Mouse (Mus musculus) lung, embryonic 16.5 days (tissue): Measurements from ENCODE around the gene Cd3g. TPM values are rescaled to one million over a fixed set of nuclear protein-coding genes. Genes with fewer than 3 reads are reported as not detected.

Experiments used
- ATAC-seq: fragments of 200-750 bp; cut with Nextera tagmentation; 2 replicates; pipeline ENCODE4 v1.8.0; 2017; ENCODE audit warnings: low read depth, mild to moderate bottlenecking, moderate library complexity
- H3K27ac ChIP-seq: fragments of 300-500 bp; sonication (generic); 2 replicates; pipeline ENCODE4 v1.5.1; 2014; ENCODE audit warnings: mild to moderate bottlenecking, control low read depth, low read length
- H3K27me3 ChIP-seq: fragments of 300-500 bp; sonication (generic); 2 replicates; pipeline ENCODE4 v1.6.1; 2014; ENCODE audit warnings: low read depth, low read length, mixed read lengths; ENCODE audit not compliant: control insufficient read depth, insufficient read depth
- H3K36me3 ChIP-seq: fragments of 300-500 bp; sonication (generic); 2 replicates; pipeline ENCODE4 v1.6.1; 2014; ENCODE audit warnings: low read length; ENCODE audit not compliant: control insufficient read depth, insufficient read depth
- H3K4me1 ChIP-seq: fragments of 300-500 bp; sonication (generic); replicated peaks from 2 replicates; pipeline ENCODE4 v1.6.1; 2014; ENCODE audit warnings: low read length, mixed read lengths; ENCODE audit not compliant: control insufficient read depth, insufficient read depth
- H3K4me2 ChIP-seq: fragments of 300-500 bp; sonication (generic); 2 replicates; pipeline ENCODE4 v1.6.1; 2014; ENCODE audit warnings: low read depth, low read length, control low read depth
- H3K4me3 ChIP-seq: fragments of 300-500 bp; sonication (generic); 2 replicates; pipeline ENCODE4 v1.5.1; 2014; ENCODE audit warnings: mild to moderate bottlenecking, low read length, control low read depth
- H3K9ac ChIP-seq: fragments of 300-500 bp; sonication (generic); 2 replicates; pipeline ENCODE4 v1.6.1; 2014; ENCODE audit warnings: low read length, control low read depth
- H3K9me3 ChIP-seq: fragments of 300-500 bp; sonication (generic); 2 replicates; pipeline ENCODE4 v1.6.1; 2016; ENCODE audit warnings: low read length; ENCODE audit not compliant: control insufficient read depth
- WGBS: fragments of 180-500 bp; shearing (Covaris S2); extraction: QIAGEN DNeasy Blood & Tissue Kit; methylation state at CpG from one replicate; pipeline ENCODE4 v1.1.7; 2014; 5-methylcytosine and 5-hydroxymethylcytosine counted together
- polyA plus RNA-seq: library from polyadenylated mRNA; unstranded; fragments of >200 nt; fragmentation: Nextera tagmentation; extraction: Ambion mirVana; gene quantifications from 2 replicates; pipeline ENCODE4 v1.2.1, GENCODE M21; 2015

The Cd3g gene
- polyA plus RNA-seq, 1 experiment from 2014 or later = 6.2 TPM

GRCm38 (mm10) chr9:44947836-44948235 lies 32.4 kb downstream of the Cd3g start:
- no peak overlapping the region for H3K4me2 ChIP-seq
- H3K4me1 ChIP-seq = no peaks in the 10 kb centered on the region
- H3K27me3 ChIP-seq = no peaks in the 10 kb centered on the region
- H3K27ac ChIP-seq = no peak overlapping the region
- H3K9ac ChIP-seq = no peak overlapping the region
- H3K4me3 ChIP-seq = no peak overlapping the region
- no peak for ATAC-seq
- no peaks in the 10 kb centered on the region for H3K9me3 ChIP-seq
- 90% methylated on average over 5 of the region's 5 CpGs for WGBS
- peaks cover 49% of the 10 kb centered on the region for H3K36me3 ChIP-seq

- WGBS = 88% methylated on average over 7 of the region's 7 CpGs
- H3K27me3 ChIP-seq = no peaks in the 10 kb centered on the region
- no peak overlapping the region for H3K9ac ChIP-seq
- H3K4me3 ChIP-seq = no peak overlapping the region
- H3K4me1 ChIP-seq = no peaks in the 10 kb centered on the region
- no peak overlapping the region for H3K4me2 ChIP-seq
- peaks cover 48% of the 10 kb centered on the region for H3K36me3 ChIP-seq
- no peak overlapping the region for H3K27ac ChIP-seq
- no peak for ATAC-seq
- no peaks in the 10 kb centered on the region for H3K9me3 ChIP-seq
Observed at GRCm38 (mm10) chr9:44946185-44946695, 34.0 kb downstream of the Cd3g start.

- no peak for ATAC-seq
- no peak overlapping the region for H3K27ac ChIP-seq
- no peaks in the 10 kb centered on the region for H3K4me1 ChIP-seq
Observed at GRCm38 (mm10) chr9:44942421-44942820, 37.8 kb downstream of the Cd3g start.

GRCm38 (mm10) chr9:44941756-44942155 lies 38.5 kb downstream of the Cd3g start:
- 80% methylated on average over 4 of the region's 4 CpGs for WGBS

More at GRCm38 (mm10) chr9:44942421-44942820, 37.8 kb downstream of the Cd3g start:
- Histone ChIP-seq H3K4me2 (no peak overlapping the region), H3K36me3 (peaks cover 25% of the 10 kb centered on the region), H3K9ac (no peak overlapping the region), H3K9me3 (no peaks in the 10 kb centered on the region), H3K4me3 (no peak overlapping the region), H3K27me3 (no peaks in the 10 kb centered on the region)
- WGBS = 96% methylated on average over 4 of the region's 4 CpGs

GRCm38 (mm10) chr9:44921543-44921942 lies 58.7 kb downstream of the Cd3g start:
- no peaks in the 10 kb centered on the region for H3K27me3 ChIP-seq
- H3K4me2 ChIP-seq = peak overlapping the region; percentile 67
- no peak overlapping the region for H3K9ac ChIP-seq
- H3K36me3 ChIP-seq = no peaks in the 10 kb centered on the region
- H3K4me1 ChIP-seq = peaks cover 5% of the 10 kb centered on the region
- peak overlapping the region; percentile 87 for H3K4me3 ChIP-seq
- no peak for ATAC-seq
- H3K9me3 ChIP-seq = no peaks in the 10 kb centered on the region
- WGBS = 61% methylated on average over 2 of the region's 2 CpGs
- peak overlapping the region; percentile 91 for H3K27ac ChIP-seq

More at GRCm38 (mm10) chr9:44941756-44942155, 38.5 kb downstream of the Cd3g start:
- Histone ChIP-seq H3K9ac (no peak overlapping the region), H3K27me3 (no peaks in the 10 kb centered on the region), H3K4me1 (no peaks in the 10 kb centered on the region), H3K9me3 (no peaks in the 10 kb centered on the region), H3K4me3 (no peak overlapping the region), H3K4me2 (no peak overlapping the region), H3K36me3 (peaks cover 25% of the 10 kb centered on the region), H3K27ac (no peak overlapping the region)
- no peak for ATAC-seq

GRCm38 (mm10) chr9:44921123-44921468 lies 59.1 kb downstream of the Cd3g start:
- H3K9ac ChIP-seq = peak overlapping the region; percentile 90
- peak overlapping the region; percentile 91 for H3K27ac ChIP-seq
- peak overlapping the region; percentile 87 for H3K4me3 ChIP-seq
- no peaks in the 10 kb centered on the region for H3K27me3 ChIP-seq
- peak; percentile 95 for ATAC-seq
- H3K9me3 ChIP-seq = no peaks in the 10 kb centered on the region
- H3K4me1 ChIP-seq = peaks cover 5% of the 10 kb centered on the region
- under 1% methylated on average over 8 of the region's 8 CpGs for WGBS
- no peaks in the 10 kb centered on the region for H3K36me3 ChIP-seq
- peak overlapping the region; percentile 67 for H3K4me2 ChIP-seq

GRCm38 (mm10) chr9:44920374-44921122 lies 59.7 kb downstream of the Cd3g start, which contains the start of gene Atp5l:
TSS of gene Atp5l (minus strand) at chr9:44920742.
- Histone ChIP-seq H3K27me3 (no peaks in the 10 kb centered on the region), H3K27ac (peak within 1 kb of the TSS; percentile 91), H3K4me1 (peaks cover 5% of the 10 kb centered on the region), H3K36me3 (no peaks in the 10 kb centered on the region), H3K4me3 (peak within 1 kb of the TSS; percentile 87), H3K9me3 (no peaks in the 10 kb centered on the region), H3K4me2 (peak within 1 kb of the TSS; percentile 80), H3K9ac (peak within 1 kb of the TSS; percentile 90)
- under 1% methylated on average over 48 of the region's 48 CpGs for WGBS
- peak; percentile 93 for ATAC-seq

GRCm38 (mm10) chr9:44919606-44920005 lies 60.6 kb downstream of the Cd3g start:
- Histone ChIP-seq H3K36me3 (no peaks in the 10 kb centered on the region), H3K9me3 (no peaks in the 10 kb centered on the region), H3K4me2 (peak overlapping the region; percentile 80), H3K27ac (no peak overlapping the region), H3K27me3 (no peaks in the 10 kb centered on the region), H3K4me1 (peaks cover 12% of the 10 kb centered on the region), H3K4me3 (peak overlapping the region; percentile 87), H3K9ac (peak overlapping the region; percentile 90)
- WGBS = 36% methylated on average over 2 of the region's 2 CpGs
- no peak for ATAC-seq
